Mouse (Mus musculus) spleen, adult 18-20 months (tissue): Measurements from ENCODE around the gene Ncbp1.
A peak's percentile ranks its signal among the peaks of the same experiment; 100 is the strongest.
"Not testable (repeated sequence)": the region's sequence is repeated elsewhere in the genome, so short reads cannot be mapped to it uniquely, and the experiment has no call there.

ENCODE experiments used
- DNase-seq, 2 experiments: peaks; one replicate each; pipeline ENCODE4 v3.0.0; 2022; ENCODE audit warnings: mixed read lengths in 2 of 2

Ncbp1 gene

DNA sequence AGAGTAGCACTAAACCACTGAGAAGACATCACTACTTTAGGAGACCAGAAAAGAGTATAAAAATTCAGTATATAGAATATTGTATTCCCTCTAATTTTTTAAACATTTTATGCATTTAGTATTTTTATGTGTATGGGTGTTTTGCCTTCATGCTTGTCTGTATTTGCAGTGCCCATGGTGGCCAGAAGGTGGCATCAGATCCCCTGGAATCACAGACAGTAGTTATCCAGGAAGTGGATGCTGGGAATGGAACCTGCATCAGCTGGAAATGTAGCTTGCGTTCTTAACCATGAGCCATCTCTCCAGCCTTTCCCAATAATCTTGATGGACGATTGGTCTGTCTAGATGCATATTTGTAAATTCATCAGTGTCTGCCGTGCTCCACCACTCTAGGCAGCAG is 8.2 kb upstream of the Ncbp1 start:
- peak; percentile 15 to 54 for DNase-seq

DNA sequence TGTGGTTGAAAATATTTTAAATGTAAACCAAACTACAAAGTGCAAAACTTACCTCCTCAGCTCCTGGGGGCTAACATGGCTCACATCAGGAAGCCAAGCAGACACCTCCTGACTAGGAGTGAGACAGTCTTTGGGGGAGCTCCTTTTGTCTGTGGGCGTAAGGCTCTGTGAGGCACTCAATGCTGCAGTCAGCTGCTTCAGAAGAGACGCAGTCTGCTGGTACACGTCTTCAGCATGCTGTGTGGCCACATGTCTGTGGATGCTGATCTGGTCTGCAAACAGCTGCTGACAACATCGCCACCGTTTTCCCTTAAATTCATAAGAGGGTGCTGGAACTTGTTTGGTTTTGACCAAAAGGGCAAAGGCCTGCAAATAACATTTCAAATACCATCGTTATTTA is 6.6 kb upstream of the Ncbp1 start:
- no peak for DNase-seq

DNA sequence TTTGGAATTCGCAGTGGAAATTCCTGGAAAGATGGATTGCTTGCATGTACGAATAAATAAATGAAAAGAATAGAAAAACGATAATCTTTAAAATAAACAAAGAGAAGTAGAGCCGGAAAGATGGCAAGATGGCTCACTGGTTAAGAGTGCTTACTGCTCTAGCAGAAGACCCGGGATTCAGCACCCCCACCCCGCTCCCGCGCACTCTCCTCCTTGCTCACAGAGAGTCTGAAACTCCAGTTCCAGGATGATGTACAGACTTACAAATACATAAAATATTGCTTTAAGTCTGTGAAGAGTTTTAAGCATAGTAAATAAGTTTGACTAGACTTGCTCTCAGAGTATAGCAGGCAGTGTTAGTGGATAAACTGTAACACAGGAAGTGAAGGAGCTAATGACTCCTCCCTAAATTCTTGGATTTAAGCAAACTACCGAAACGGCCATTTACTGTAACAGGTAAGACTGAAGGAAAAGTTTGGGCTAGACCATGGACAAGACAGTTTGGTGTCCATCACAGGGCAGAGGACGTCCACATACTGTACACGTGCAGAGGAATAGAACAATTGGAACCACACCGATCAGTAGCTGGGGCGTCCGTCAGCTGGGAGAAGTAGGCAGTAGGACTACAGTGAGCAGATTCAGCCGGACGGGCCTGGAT is 655 bp upstream of the Ncbp1 start:
- no peak for DNase-seq

DNA sequence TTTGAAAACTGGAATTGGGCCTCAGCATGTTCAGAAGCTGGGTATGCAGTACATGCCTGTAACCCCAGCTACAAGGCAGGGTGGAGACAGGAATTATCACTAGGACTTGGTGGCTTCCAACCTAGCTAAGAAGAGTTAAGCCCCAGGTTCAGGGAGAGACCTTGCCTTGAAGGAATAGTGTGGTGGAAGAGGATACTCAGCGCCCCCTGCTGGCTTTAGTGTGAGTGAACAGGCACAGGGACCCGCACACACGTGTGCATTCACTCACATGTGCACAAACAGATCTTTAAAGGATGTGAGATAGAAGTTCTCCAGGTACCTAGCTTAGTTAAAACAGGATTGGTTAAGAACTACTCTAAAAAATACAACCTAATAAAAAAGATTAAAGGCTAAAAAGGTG is 5.9 kb downstream of the Ncbp1 start:
- no peak for DNase-seq

DNA sequence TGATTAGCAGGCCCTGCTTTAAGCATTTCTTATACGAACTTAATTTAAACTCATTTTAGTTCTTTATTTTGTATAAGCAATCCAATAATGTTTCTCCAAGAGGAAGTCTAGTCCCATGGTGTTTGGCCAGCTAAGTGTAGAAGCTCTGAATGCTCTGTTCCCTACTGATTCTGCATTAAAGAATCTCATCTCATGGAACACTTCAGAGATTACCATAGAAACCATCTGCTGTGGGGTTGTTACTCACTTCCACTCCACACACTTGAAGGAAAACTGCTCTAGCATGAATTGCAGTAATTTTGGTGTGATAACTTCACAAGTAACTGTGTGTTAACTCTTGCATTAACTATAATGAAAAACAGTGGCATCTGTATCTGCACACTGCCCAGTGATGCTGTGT is 8.5 kb downstream of the Ncbp1 start:
- no peak for DNase-seq

DNA sequence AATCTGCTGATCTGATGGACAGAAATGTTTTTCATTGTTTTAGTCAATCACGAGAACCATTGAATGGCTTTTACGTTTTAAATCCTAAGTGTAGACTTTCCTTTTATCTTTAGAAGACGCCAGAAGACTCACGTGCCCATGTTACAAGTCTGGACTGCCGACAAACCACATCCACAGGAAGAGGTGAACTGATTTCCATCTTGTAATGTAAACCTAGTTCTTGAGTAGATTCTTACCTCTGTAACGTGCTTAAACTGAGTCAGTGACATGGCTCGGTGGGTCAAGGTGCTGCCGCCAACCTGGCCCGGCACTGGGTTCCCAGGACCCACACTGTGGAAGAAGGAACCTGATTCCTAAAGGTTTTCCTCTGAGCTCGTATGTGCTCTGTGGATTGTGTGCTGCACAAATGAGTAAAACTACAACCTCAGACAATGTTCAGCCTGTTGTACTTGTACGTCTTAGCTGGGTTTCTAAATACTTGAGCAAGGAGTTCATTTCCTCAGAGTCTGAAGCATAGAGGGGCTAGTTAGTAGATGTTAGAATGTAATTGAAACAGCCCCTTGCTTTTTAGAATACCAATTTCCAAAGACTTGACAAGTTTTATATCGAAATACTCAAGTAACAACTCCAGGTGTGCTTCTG is 13.6 kb downstream of the Ncbp1 start:
- no peak for DNase-seq

DNA sequence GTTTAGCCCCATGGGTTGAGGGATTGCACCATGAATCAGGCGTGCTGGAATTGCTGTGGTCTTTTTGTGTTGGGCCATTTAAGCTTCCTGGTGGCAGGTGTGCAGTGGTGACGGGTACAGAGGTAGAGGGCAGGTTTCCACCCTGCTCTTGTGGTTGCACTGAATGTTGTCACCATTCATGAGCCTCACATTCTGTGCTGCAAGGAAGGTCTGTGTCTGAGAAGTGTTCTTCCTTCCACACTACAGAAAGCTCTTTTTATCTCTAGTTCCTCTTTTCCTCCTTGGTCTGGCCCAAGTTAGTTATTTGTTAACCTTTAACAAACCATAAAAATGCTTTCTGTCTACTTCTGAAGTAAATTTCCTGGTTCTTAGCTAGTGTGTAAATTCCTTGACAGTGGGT is 25.6 kb downstream of the Ncbp1 start:
- no peak for DNase-seq

DNA sequence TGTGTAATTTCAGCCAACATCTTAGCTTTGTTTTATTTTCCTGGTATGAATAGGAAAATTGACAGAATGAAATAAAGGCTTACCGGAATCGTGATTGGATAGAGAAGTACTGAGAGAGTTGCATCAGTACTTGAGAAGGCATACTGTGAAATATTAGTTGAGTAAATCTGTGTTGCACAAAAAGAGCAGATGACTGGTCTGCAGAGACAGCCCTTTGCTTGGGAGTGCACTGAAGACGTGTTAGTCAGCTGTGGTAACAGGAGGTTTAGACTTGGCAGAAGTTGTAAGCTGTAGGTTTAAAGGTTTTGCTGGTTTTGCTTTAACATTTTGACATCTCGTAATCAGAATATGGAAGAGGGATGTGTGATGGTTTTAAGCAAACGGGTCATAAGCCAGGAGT is 27.4 kb downstream of the Ncbp1 start:
- DNase-seq = no peak

DNA sequence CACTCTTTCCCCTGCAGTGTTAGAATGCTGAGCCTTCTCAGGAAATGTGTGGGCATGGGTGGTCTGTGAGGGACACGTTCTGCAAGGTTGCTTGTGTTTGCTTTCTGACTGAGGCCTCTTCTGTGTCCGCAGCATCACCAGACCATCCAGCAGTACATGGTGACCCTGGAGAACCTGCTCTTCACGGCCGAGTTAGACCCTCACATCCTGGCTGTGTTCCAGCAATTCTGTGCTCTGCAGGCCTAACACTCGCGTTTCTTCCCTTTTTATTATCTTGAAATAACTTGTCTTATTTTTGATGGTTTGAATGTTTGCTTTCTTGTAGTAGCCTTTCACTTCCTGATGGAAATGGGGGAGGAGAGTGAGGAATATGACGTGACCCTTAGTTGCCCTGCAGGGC is 33.3 kb downstream of the Ncbp1 start:
- DNase-seq = no peak

DNA sequence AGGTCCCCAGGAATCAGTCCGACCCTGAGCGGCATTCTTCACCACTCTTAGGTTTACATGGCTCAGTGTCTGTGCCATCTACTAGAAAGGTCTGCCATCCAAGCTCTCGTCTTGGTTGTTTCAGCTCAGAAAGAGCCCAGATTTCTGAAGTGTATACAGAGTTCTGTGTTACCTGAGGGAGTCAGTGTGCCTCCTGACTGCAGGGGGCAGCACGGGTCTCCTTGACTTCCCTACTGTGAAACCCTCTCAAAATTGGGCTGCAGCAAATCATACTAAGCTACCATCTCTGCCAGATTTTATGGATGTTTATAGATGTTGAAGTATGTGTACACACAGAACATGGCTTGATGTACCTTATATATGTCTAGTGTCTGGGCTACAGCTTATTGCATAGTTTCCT is 37.9 kb downstream of the Ncbp1 start:
- no peak for DNase-seq

DNA sequence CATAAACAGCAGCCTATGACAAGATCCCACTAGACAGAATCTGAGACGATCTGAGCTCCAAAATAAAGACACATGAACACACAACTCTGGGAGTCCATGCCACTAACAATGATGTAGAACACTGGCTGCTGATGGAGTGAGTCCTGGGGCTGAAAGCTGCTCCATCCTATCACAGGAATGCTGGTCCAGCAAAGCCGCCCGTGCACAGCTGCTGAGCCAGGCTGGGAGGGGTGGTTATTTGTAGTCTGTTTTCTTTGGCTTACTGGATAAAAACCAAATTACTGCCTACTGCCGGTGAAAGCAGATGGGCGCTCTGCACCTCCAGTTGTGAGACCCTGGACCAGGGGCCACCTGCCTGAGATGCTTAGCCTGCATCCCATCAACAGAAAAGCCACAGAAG is 38.6 kb downstream of the Ncbp1 start:
- DNase-seq = no peak

DNA sequence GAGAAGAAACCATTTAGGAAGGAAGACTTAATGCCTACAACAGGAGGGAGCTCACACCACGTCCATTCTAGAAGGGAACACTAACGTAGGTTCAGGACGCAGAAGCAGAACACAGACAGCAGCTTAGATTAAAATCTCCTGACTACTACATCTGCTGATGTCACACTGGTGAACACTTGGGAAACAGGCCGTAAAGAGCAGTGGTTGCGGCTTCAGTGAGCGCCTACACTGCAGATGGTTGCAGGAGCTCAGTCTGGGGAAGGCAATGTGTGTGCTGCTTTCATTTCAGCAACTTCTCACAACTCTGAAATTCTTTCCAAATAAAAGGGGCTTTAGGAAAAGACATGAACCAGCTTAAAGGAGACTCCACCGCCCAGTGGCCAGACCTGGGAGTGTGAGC is 39.1 kb downstream of the Ncbp1 start:
- DNase-seq = no peak

DNA sequence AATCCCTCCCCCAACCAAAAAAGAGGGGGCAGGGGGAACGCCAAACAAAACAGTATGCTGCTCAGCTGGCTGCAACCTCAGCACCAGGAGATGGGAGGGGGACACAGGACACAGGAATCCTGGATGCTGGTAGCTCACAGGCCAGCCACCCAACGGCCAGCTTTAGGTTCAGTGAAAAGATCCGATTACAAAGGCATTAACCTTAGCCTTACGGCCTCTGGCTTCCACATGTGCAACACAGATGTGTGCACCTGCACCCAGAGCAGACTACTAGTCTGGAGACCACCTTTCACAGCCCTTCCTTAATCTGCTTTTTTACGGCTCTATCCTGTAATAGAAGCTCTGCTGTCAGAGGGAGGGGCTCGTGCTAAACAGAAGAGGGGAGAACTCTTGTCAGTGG is 42.8 kb downstream of the Ncbp1 start:
- DNase-seq = no peak

DNA sequence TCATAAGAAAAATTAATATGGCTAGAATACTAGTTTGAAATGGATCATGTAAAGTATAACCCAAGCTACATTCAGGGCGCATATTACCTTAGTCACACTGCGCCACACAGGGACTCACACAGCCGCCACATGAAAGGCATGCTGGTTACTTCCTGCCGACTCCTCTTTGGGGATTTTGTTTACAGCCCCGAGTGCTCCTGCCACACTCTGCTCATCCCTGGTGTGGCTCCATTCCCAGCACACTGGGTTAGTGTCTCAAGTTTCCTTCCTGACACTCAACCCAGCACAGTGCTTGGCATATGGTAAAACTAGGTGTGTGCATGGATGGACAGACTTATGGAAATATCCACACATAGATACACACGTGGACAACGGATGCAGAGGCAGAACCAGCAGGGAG is 43.8 kb downstream of the Ncbp1 start:
- no peak for DNase-seq

DNA sequence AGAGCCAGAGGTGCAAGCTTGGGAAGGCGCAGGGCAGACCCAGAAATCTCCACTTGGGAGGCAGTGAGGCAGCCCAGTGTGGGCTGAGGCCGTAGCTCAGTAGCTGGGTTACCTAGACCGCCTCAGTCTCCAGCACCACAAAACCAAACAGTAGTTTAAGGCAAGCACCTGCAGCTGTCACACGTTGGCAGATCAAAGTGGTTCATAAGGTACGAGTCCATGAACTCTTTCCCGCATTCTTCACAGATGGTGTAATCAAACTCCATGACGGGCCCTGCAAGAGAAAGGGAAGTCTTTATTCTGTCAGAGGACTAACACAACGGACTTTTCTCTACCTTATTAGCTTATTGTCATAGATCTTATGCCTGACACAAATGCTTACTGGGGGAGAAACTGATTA is 47.0 kb downstream of the Ncbp1 start:
- DNase-seq = no peak

DNA sequence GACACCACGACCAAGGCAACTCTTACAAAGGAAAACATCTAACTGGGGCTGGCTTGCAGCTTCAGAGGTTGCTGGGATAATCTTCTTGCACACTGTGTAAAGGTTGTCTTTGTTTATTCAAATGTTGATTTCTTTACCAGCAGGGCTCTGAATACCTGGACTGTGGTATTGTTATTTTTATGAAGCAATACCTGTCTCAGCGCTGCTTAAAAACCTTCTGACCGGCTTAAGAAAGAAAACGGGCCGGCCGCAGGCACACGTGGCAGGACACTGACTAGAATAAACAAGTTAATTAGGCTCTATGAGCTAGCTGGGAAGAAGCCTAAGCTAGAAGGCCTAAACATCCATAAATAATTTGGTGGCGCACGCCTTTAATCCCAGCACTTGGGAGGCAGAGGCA is 47.5 kb downstream of the Ncbp1 start:
- no peak for DNase-seq

DNA sequence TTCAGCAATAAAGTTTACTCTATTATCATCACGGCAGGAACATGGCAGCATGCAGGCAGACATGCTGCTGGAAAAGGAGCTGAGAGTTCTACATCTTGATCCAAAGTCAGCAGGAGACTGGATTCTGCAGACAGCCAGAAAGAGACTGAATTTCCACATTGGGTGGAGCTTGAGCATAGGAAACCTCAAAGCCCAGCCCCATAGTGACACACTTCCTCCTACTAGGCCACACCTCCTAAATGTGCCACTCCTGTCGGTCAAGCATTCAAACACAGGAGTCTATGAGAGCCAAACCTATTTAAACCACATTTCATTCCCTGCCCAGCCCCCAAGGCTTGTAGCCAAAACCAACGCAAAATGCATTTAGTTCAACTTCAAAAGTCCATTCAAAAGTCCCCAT is 48.1 kb downstream of the Ncbp1 start:
- DNase-seq = no peak

DNA sequence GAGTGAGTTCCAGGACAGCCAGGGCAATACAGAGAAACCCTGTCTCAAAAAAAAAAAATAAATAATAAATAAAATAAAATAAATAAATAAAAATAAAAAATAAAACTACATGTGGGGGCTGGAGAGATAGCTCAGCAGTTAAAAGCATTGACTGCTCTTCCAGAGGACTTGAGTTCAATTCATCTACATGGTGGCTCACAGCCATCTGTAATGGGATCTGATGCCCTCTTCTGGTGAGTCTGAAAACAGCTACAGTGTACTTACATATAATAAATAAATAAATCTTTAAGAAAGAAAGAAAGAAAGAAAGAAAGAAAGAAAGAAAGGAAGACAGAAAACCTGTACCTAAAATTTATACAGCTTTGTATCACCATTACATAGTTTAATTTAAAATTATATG is 53.6 kb downstream of the Ncbp1 start:
- DNase-seq = not testable (repeated sequence)

DNA sequence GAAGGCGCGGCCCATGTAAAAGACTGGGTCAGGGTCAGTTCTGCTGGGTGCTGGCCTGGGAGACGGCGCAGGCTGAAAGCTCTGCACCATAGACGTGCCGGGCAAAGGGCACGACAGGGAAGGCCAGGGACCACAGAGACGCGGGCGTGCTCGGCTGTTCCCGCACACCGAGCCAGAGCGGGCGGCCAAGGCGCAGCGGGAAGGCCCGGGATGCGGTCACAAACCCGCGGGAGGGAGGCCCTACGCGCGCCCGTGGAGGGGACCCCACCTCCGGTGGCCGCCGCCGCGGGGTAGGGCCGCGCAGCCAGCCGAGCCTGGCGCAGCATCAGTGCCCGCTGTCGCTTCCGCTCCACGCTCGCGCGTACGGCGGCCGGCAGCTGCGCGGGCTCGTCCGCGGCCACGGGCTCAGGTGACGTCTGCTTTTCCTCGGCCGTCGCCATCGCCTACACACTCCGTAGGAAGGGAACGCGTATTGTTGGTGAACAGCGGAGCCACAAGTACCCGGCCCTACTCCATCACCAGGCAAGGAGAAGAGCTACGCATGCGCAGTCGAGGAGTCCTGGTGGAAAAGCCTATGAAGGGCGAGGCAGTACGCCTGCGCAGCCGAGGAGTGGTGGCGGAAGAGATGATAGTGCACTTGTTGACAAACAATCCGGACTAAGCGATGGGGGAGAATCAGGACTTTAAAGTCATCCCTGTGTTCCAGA is 57.5 kb downstream of the Ncbp1 start, which contains the start of gene Xpa:
Xpa (minus strand) TSS at position 531 of the 707 bp plus-strand sequence.
- peak; percentile 85 to 89 for DNase-seq

DNA sequence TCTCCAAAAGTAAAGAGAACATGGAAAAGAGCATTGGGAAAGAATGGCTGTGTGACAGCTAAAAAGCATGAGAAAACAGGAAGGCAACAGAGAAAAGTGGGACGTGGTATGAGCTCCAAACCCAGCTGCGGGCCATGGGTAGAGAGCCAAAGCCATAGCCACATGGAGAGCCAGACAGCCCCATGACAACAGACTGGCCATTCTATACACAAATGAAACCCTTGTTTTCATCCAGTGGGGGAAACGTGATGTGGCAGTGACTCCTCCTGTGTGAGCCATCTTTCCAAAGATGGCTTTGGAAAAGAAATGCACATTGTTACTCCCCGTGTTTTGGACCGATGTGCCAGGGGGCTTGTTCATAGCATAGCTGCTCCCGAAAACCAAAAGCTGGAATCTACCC is 58.1 kb downstream of the Ncbp1 start:
- DNase-seq = no peak

DNA sequence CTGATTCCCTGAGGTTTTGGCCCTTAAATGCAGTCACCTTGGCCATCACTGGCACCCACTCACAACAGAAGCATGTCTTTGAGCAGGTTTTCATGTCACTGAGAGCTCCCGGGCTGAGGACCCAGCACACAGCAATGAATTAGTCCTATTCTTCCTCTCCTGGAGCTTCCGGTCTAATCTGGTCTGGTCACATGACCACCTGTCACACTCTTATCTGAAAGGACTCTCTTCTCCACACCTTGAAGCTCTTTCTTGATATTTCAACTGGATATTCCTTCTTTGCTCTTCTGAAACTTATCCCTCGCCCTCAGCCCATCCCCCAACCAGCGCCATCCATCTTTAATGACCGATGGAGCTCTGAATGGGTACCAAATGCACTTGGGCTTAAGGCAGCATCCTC is 59.7 kb downstream of the Ncbp1 start:
- DNase-seq = no peak

DNA sequence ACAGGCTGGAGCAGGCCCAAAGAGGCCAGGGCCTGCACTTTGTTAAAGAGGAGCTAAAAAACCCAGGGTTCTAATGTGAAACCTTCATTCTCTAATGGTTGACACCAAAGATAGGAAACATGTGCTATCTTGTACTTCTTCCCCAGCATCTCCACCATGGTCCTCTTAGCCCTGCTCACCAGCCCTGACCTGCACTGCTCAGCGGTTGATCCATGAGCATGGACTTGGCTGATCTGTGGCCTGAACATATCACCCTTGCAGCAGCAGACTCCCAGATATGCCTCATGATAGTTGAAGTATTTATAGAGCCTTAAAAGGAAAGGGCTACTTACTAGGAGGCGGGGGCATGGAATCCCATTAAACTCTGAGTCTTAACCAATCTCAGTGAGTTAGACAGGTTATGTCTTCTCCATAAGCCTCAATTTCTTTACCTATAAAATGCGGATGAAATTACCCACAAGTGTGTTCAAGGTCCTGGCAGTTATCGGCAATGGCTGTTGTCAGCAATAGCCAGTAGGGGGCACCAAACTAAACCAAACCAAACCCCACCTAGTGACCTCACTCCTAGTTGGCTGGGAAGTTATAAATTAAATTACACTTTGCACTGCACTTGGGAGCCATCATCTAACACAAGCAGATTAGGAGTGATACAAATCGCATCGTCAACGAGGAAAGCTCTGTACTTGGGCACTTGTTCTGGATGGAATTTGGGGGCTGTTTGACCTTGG is 63.6 kb downstream of the Ncbp1 start:
- peak in 1 of 2 experiments; percentile 47 for DNase-seq

DNA sequence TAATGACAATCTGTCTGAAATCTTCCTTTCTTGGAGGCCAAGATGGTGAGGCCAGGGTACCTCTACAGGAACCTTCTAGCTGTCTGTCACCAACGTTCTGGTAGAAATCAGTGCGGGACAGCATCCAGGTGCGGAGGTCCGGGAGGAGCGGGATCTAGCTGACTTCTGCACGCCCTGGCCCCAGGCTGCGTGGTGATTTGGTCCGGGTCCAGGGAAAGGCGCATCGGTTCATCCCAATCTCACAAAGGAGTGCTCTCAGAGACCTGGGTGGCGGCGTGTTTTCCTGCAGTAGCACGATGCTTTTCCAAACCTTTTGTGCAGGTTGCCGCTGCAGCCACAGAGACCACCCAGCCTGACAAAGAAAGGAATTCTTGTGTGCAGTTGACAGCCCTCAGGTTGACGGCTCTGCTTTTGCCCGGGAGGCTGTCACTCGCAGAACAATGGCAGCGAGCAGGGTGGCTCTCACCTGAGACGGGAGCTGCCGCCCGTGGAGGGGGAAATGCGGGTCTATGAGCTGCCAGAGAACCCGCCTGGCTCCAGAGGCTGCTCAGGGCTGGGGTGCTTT is 64.2 kb downstream of the Ncbp1 start:
- DNase-seq = no peak
